Mouse (Mus musculus) thymus, adult 2 months (tissue): ENCODE data around the gene Umad1.

Experiments used
- CTCF ChIP-seq: fragments of 200-500 bp; IDR thresholded peaks from 2 replicates; pipeline ENCODE4 v1.5.1; 2012; ENCODE audit warnings: mild to moderate bottlenecking, control low read depth, low read length, moderate library complexity, borderline replicate concordance; ENCODE audit not compliant: control insufficient read depth, poor library complexity, insufficient read depth; ENCODE audit errors: extremely low read depth
- POLR2A ChIP-seq: fragments of 200-500 bp; IDR thresholded peaks from 2 replicates; pipeline ENCODE4 v1.6.1; 2012; ENCODE audit warnings: mild to moderate bottlenecking, low read length, control low read depth, moderate library complexity; ENCODE audit not compliant: control insufficient read depth, poor library complexity, insufficient read depth; ENCODE audit errors: extremely low read depth

DNA sequence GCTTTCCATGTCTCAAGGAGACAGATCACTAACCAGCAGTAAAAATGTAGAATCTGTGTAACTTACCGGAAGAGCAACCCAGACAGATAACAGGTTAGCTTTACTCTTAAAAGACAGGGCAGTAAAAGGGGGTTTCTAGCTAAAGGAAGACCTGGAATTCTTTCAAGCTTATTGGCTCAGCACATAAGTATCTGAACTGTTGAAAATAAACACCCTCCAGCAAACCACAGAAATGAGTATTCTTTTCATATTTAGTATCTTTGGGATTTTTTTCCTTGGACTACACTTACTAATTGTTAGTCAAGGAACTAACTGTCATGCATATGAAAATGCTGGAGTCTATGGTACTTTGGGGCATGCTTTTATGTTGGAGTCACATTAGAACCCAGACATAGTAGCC lies 89.3 kb downstream of the Umad1 start:
- TF ChIP-seq POLR2A = no peak
- no peak for TF ChIP-seq CTCF
